Mouse (Mus musculus) kidney, adult 2 months (tissue): Measurements from ENCODE around the gene AI661453. TPM values are rescaled to one million over a fixed set of nuclear protein-coding genes. Genes with fewer than 3 reads are reported as not detected.

Source experiments
- DNase-seq: peaks from one replicate; pipeline ENCODE4 v3.0.0; 2021
- H3K27ac ChIP-seq: fragments of 200-500 bp; 2 replicates; pipeline ENCODE4 v1.5.1; 2012; ENCODE audit warnings: low read depth, low read length, control low read depth, inconsistent platforms; ENCODE audit not compliant: insufficient read depth
- H3K27me3 ChIP-seq: fragments of 200-500 bp; replicated peaks from 2 replicates; pipeline ENCODE4 v1.6.1; 2012; ENCODE audit warnings: mild to moderate bottlenecking, moderate library complexity, low read length, inconsistent platforms; ENCODE audit not compliant: control insufficient read depth, insufficient read depth
- H3K36me3 ChIP-seq: fragments of 200-500 bp; 2 replicates; pipeline ENCODE4 v1.6.1; 2012; ENCODE audit warnings: mild to moderate bottlenecking, moderate library complexity, low read length, inconsistent platforms; ENCODE audit not compliant: control insufficient read depth, insufficient read depth
- H3K4me1 ChIP-seq: fragments of 200-500 bp; 2 replicates; pipeline ENCODE4 v1.6.1; 2011; ENCODE audit warnings: low read length; ENCODE audit not compliant: control insufficient read depth, insufficient read depth
- H3K4me3 ChIP-seq: fragments of 200-500 bp; 2 replicates; pipeline ENCODE4 v1.5.1; 2011; ENCODE audit warnings: mild to moderate bottlenecking, low read depth, low read length, control low read depth; ENCODE audit not compliant: insufficient read depth
- CTCF ChIP-seq: fragments of 200-500 bp; conservative IDR thresholded peaks from 2 replicates; pipeline ENCODE4 v1.5.1; 2011; ENCODE audit warnings: low read depth, mild to moderate bottlenecking, control low read depth, low read length, moderate library complexity, mixed read lengths; ENCODE audit not compliant: insufficient read depth, insufficient read length
- POLR2A ChIP-seq: fragments of 200-500 bp; IDR thresholded peaks from one replicate; pipeline ENCODE4 v1.6.1; 2011; ENCODE audit warnings: low read depth, low read length, control low read depth
- WGBS: fragments of 180-500 bp; shearing (Covaris S2); methylation state at CpG from one replicate; pipeline ENCODE4 v1.1.7; 2018; 5-methylcytosine and 5-hydroxymethylcytosine counted together
- polyA plus RNA-seq: library from polyadenylated mRNA; depleted of rRNA; stranded (reverse); fragments of >200 nt; gene quantifications from 2 replicates; pipeline ENCODE4 v1.2.3, GENCODE M21; 2012

The AI661453 gene
- polyA plus RNA-seq, 1 experiment: 9.7 TPM

GRCm38 (mm10) chr17:47484993-47485392 lies 48.6 kb downstream of the AI661453 start:
- TF ChIP-seq CTCF: no peak
- WGBS: 9% methylated on average over 3 of the region's 3 CpGs

DNA sequence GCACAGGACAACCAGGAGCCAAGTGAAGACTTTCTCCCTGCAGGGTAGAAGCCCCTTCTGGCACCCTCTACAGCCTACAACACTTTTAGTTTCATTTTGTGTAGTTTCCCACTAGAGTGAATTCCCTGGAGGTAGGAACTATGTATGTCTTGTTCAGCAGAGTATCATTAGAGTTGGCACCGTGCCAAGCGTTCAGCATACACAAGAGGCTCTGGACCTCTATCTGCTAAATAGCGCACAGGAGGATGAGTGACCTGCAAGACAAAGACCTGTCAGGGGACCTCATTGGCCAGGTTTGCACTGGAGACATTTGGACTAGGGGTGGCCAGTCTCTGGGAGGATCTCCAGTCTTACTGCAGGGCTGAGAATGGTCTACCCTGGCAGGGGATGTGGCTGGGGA lies 49.4 kb downstream of the AI661453 start:
- Histone ChIP-seq H3K36me3 (no peaks in the 10 kb centered on the region), H3K27ac (no peak overlapping the region), H3K4me1 (peaks cover 3% of the 10 kb centered on the region; the same call in 1 of the 2 replicates), H3K27me3 (no peaks in the 10 kb centered on the region), H3K4me3 (no peak overlapping the region)
- TF ChIP-seq POLR2A (no peak), CTCF (no peak)
- WGBS: 65% methylated on average over 3 of the region's 3 CpGs
- DNase-seq: no peak

More at GRCm38 (mm10) chr17:47484993-47485392, 48.6 kb downstream of the AI661453 start:
- Histone ChIP-seq H3K27me3 (no peaks in the 10 kb centered on the region), H3K27ac (peak overlapping the region; percentile 93), H3K36me3 (no peaks in the 10 kb centered on the region), H3K4me1 (peaks cover 7% of the 10 kb centered on the region), H3K4me3 (no peak overlapping the region)
- DNase-seq: no peak

- TF ChIP-seq POLR2A (no peak), CTCF (peak; percentile 34; the same call in 1 of the 2 replicates)
- H3K4me3 ChIP-seq: no peak overlapping the region
- WGBS: 79% methylated on average over 9 of the region's 9 CpGs
- peaks cover 10% of the 10 kb centered on the region for H3K4me1 ChIP-seq
- no peak for DNase-seq
- H3K27me3 ChIP-seq: no peaks in the 10 kb centered on the region
- no peak overlapping the region for H3K27ac ChIP-seq
- H3K36me3 ChIP-seq: no peaks in the 10 kb centered on the region; the same call in 1 of the 2 replicates
Observed at GRCm38 (mm10) chr17:47490791-47491190, 54.4 kb downstream of the AI661453 start.

DNA sequence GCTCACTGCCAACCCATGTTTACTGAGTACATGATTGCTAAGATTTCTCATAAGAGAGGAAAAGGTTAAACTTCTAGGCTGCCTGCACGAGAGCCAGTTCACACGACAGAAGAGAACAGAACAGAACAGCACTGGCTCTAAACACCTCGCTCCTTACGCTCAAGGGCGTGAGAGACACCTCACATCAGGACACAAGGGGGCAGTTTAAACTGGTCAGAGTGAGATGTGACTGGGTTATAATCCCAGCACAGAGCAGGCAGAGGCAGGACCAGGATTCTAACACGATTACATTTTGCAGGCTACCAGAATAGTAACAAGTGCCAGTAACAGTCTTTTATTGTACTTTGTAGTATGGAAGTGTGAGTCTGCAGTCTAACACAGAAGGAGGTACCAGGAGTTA lies 56.3 kb downstream of the AI661453 start:
- Histone ChIP-seq H3K36me3 (no peaks in the 10 kb centered on the region; the same call in 1 of the 2 replicates), H3K27me3 (no peaks in the 10 kb centered on the region), H3K27ac (peak overlapping the region; percentile 66), H3K4me3 (no peak overlapping the region), H3K4me1 (peaks cover 10% of the 10 kb centered on the region)
- 49% methylated on average over 6 of the region's 6 CpGs for WGBS
- DNase-seq: peak; percentile 34
- TF ChIP-seq CTCF (no peak), POLR2A (no peak)

- Histone ChIP-seq H3K27ac (peak overlapping the region; percentile 66), H3K4me3 (no peak overlapping the region), H3K4me1 (peaks cover 10% of the 10 kb centered on the region), H3K36me3 (no peaks in the 10 kb centered on the region; the same call in 1 of the 2 replicates), H3K27me3 (no peaks in the 10 kb centered on the region)
- 38% methylated on average over 6 of the region's 6 CpGs for WGBS
- no peak for TF ChIP-seq POLR2A
- no peak for TF ChIP-seq CTCF
- peak; percentile 83 for DNase-seq
Observed at GRCm38 (mm10) chr17:47493653-47494052, 57.2 kb downstream of the AI661453 start.

DNA sequence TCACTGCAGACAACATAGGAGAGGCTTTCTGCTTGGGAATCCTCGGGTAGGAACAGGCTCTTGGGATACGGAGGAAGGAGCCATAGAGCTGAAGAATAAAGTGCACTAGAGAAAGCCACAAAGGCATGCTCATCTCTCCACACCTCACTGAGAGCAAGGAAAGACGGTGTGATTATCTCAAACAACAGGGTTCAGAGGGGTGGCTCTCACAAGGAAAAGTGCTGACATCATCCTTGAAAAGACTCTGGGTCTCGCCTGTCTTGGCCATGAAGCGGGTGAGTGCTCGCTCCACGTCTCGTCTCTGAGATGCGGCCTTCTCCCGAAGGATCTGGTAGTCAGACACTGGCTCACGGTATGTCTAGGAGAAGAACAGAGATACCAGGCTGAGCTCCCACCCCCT lies 57.7 kb downstream of the AI661453 start:
- H3K4me1 ChIP-seq: peaks cover 10% of the 10 kb centered on the region
- DNase-seq: no peak
- H3K4me3 ChIP-seq: no peak overlapping the region
- TF ChIP-seq POLR2A: no peak
- no peak for TF ChIP-seq CTCF
- peak overlapping the region; percentile 54 for H3K27ac ChIP-seq
- 76% methylated on average over 11 of the region's 11 CpGs for WGBS
- H3K36me3 ChIP-seq: peaks cover 2% of the 10 kb centered on the region; the same call in 1 of the 2 replicates
- H3K27me3 ChIP-seq: no peaks in the 10 kb centered on the region

GRCm38 (mm10) chr17:47501531-47501930 lies 65.1 kb downstream of the AI661453 start:
- peak overlapping the region; percentile 72 for H3K27ac ChIP-seq

More at GRCm38 (mm10) chr17:47501531-47501930, 65.1 kb downstream of the AI661453 start:
- no peak for DNase-seq
- peak overlapping the region; percentile 78 for H3K4me3 ChIP-seq
- no peak for TF ChIP-seq POLR2A
- TF ChIP-seq CTCF: no peak
- no peaks in the 10 kb centered on the region for H3K27me3 ChIP-seq
- H3K4me1 ChIP-seq: peaks cover 2% of the 10 kb centered on the region; the same call in 1 of the 2 replicates
- WGBS: 3% methylated on average over 11 of the region's 11 CpGs
- H3K36me3 ChIP-seq: 0 out of 2 replicates have a peak, but pooled peaks cover 4% of the 10 kb centered on the region
